Mouse (Mus musculus): ENCODE results near the gene Sf3b2.

Sf3b2 gene

DNA sequence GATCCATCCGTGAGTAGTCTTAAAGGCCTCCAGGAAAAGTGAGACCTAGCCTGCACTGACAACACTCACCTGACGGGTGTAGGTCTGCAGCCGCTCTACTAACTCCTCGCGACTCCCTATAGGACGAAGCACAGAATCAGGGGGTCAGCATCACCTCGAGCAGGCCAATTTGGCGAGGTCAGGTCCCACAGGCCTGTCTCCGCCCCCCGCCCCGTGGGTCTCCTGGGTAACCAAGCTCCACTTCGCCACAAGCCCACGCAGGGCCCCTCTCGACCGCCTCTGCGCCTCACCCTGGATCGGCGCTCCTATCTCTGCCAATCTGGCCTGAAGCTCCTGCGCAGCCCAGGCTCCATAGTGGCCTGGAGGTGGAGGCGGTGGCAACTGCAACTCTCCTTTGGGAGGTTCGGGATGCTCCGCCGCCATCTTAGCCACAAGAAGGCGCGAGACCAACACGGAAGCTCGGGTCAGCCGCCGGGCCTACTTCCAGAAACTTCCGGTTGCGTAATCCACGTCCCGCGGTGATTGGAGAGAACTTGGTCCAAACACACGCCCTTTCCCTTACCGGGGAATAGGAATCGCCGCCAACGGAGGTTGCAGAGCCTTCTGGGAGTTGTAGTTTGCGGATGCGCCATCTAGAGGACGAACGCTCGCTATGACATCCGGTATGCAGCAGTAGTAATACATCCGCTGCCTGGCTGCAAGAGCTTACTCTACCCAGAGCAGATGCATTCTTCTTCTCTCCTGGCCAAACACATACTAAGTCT is at the start of gene Sf3b2:
TSS of gene Sf3b2 (minus strand) at position 484 of the 764 bp plus-strand sequence.
- DNase-seq, result peak; percentile 99 to 100

DNA sequence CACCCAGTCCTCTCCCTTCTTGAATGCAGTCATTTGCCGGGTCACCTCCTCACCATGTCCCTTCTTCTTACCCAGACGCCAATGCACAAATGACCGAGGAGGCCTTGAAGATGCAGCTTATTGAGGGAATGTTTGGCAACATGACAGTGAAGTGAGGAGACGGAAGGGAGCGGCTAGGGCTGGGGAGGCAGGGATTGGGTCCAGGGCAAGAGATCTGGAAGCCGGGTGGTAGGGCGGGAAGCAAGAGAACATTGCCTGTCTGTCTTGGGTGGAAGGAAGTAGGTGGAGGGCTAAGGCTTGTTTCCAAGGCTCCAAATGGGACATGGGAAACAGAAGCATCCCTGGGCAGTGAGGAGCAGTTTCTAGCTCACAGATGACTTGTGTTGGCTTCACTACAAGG is 46.1 kb upstream of the Sf3b2 start:
- no peak for DNase-seq

DNA sequence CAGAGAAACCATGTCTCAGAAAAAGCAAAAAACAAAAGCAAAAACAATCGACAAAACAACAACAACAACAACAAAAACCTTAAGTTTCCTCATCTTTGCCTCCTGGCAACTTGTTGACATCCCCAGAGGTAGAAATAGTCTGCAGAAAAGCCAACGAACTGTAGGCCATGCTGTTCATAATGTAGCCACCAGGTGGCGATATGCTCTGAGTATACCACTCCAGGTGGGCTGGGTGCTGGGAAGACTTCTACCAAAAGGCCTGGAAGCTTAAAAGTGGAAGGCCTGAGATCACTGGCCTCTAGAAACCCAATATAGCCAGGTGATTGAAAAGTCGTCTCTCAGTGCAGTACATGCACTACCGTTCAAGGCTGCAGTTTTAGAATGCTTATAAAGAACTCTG is 42.7 kb upstream of the Sf3b2 start:
- peak; percentile 81 to 88 for DNase-seq

DNA sequence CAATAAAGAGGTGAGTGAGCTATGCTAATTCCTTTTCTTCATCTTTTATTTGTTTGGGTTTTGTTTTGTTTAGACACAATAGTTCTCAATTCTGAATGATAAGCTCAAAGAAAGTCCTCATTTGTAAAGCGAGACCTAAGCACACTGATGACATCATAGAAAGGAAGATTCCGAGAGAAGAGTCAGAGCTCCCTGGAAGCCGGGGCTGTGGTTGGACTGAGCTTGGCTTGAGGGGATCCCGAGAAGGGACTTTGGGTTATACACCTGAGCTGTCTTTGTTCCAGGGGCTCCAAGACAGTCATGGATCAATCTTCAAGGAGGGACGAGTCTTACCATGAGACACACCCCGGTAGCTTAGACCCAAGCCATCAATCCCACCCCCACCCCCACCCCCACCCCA is 40.2 kb upstream of the Sf3b2 start, which contains the start of gene Catsper1:
TSS of gene Catsper1 (plus strand) at position 301 of the 400 bp plus-strand sequence.
- no peak for DNase-seq

DNA sequence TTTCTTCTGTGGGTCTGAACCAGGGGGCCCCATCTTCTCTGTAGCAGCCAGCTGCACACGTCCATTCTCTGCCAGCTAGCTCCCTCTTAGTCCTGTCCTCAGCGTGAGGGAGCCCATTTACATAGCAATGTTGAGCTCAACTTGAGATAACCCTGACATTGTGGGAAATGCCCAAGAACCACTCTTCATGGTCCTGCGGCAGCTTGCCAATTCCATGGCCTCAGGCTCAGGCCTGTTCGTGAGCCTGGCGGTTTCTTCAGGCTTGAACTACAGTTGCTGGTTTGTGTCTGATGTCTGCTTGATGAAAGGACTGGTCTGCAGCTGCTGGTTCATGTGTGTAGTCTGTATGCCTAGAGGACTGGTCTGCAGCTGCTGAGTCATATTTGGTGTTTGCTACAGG is 39.5 kb upstream of the Sf3b2 start:
- DNase-seq, result no peak

DNA sequence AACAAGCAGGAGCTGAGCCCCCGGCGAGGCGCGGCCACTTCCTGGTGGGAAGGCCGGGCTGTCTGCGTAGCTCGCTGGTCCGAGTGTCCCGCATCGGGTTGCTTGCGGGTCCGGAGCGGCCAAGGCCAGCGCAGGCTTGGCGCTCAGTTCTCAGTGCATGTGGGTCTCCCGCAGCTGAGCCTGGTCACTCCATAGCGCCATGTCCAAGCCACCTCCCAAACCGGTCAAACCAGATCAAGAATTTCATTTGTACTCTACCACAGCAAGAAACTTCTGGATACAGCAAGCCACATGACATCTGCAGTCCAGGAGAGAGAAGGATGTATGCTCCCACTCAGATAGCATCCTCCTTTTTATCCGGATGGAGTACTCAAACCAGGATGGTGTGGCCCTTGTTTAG is 32.7 kb upstream of the Sf3b2 start:
- DNase-seq, result no peak

DNA sequence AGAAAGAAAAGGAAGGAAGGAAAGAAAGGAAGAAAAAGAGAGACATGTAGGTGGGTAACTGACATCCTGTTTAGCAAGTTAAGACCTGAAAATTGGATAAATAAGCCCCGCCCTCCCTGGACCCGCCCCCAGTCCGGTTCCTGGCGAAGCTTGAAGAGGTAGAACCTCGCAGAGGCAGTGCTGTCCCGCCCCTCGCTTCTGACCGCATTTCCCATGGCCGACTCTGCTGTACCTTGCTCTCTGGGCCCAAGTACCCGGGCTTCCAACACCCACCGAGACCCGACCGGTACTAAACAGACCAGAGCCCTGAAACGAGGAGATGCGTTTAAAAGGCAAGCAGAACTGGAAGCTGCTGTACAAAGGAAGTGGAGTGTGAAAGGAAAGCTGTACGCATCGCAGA is 28.5 kb upstream of the Sf3b2 start:
- DNase-seq, result peak in 1 of 2 experiments; percentile 18

DNA sequence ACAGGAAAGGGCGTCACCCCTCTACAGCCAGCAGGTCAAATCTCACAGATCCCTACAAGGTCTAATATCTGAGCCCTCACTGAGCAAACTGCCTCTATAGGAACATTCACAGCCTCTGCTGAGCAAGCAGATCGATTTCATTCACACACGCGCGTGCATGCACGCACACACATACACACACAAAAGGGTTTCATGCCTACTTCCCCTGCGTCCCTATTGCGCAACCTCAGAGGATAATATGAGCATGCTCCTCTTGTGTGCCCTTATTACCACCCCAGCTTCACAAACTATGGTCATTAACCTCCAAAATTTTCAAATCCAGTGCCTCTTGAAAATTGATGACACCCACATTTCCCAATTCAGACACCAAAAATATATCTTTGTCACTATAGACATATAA is 17.9 kb upstream of the Sf3b2 start:
- DNase-seq, result no peak

DNA sequence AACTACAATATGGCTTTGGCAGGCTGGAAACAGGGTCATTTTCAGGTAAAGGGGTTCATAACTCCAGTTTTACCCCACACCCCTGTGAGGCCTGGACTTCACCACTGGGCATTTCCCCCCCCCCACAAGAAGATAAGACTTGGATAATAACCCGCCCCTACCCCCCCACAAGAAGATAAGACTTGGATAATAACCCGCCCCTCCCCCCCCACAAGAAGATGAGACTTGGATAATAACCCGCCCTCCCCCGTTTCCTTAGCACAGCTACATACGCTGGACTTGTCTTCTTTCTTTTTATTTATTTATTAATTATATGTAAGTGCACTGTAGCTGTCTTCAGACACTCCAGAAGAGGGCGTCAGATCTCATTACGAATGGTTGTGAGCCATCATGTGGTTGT is 13.8 kb upstream of the Sf3b2 start:
- DNase-seq, result peak in 1 of 2 experiments; percentile 47

DNA sequence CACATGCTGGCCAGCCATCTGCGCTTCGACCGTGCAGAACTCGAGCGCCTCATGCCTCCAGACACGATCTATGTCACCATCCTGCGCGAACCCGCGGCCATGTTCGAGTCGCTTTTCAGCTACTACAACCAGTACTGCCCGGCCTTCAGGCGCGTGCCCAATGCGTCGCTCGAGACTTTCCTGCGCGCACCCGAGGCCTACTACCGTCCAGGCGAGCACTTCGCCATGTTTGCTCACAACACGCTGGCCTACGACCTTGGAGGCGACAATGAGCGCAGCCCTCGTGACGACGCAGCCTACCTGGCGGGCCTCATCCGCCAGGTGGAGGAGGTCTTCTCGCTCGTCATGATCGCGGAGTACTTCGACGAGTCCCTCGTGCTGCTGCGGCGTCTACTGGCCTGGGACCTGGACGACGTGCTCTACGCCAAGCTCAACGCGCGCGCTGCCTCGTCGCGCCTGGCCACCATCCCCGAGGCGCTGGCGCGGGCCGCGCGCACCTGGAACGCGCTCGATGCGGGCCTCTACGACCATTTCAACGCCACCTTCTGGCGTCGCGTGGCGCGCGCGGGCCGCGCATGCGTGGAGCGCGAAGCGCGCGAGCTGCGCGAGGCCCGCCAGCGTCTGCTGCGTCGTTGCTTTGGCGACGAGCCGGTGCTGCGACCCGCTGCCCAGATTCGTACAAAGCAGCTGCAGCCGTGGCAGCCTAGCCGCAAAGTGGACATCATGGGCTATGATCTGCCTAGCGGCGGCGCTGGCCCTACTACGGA is 11.9 kb upstream of the Sf3b2 start:
- peak; percentile 38 to 68 for DNase-seq

DNA sequence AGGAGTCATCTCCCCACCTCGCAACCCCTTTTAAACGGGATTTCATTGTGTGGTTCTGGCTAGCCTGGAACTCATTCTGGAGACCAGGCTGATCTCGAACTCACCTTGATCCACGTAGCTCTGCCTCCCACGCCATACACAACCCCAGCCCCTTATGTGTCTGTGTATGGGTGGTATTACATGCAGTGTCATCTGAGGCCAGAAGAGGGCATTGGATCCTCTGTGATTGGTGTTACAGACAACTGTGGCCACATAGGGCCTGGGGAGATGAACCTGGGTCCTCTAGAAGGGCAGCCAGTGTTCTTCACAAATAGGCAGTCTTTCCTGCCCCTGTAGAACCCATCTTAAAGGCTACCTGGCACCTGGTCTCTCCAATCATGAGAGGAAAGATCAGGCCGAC is 11.0 kb upstream of the Sf3b2 start:
- peak in 1 of 2 experiments; percentile 30 for DNase-seq

DNA sequence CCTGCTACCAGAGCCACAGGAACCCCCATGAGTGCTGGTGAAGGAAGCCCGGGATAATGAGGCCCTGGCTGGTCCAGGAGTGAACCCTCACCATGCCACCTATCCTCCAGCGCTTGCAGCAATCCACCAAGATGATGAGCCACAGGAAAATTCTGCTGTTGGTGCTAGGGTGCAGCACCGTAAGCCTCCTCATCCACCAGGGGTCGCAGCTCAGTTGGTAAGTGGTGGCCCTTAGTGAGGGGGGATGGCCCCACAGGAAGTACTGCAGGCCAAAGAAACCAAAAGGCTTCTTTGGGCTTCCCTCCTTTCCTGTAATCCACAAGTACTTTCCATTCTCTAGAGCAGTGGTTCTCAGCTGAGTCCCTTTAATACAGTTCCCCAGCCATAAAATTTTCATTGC is 7.2 kb upstream of the Sf3b2 start:
- peak; percentile 35 to 65 for DNase-seq

DNA sequence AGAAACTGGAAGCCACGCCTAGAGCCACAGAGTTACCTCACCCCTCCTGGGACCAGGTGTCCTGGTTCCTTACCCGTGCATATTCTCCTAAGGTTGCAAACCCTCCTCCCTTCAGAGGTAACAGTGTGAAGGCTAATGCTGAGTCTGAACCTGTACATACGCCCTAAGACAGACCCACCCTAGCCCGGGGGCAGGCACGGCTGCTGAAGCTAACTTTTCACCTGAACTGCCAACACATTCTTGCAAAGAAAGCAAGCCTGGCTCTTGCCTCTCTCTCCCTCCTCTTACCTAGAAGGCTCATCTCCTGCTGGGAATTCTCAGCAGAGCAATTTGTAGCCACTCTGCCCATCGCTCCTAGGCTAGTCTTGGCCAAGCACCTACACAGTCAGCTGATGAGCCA is 5.3 kb upstream of the Sf3b2 start:
- DNase-seq, result no peak

DNA sequence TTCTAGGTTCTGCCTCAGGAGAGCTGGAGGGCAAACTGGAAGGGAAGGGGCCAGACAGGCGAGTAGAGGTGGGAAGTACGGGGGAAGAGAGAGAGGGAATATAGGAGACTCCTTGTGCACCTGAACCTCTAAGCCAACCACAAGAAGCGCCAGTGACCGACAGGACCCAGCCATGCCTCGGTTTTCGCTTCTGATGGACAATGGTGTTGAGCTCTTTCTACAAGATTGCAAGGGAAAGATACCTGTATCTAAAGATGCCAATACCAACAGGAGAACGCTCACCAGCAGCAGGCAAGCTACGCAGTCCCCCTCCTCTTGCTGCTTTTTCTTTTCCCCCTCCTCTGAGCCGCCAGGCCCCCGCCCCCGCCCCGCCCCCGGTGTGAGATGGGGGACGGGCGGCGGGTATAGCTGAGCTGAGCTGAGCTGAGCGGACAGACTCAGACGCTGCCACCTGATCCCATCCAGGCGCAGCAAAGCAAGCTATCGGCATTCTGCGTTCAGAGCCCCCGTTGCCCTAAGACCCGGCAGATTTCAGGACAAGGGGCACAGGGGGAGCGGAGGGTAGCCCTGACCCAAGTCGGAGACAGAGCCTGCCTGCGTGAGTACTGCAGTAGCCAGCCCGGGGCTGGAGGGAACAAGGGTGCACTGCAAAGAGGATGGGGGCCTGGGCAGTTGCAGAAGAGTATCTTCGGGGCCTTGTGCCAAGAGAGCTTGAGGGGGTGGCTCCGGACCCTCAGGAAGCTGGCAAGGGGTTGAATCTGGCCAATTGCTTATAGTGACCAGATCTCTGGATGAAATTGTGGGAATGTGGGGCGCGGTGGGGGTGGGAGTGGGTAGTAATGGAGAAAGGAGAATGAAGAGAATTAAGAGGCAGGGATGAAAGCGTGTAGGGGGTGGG is 2.9 kb upstream of the Sf3b2 start, which contains the start of gene Gal3st3:
TSS of gene Gal3st3 (plus strand) at position 429 of the 898 bp plus-strand sequence.
- peak; percentile 64 to 67 for DNase-seq

DNA sequence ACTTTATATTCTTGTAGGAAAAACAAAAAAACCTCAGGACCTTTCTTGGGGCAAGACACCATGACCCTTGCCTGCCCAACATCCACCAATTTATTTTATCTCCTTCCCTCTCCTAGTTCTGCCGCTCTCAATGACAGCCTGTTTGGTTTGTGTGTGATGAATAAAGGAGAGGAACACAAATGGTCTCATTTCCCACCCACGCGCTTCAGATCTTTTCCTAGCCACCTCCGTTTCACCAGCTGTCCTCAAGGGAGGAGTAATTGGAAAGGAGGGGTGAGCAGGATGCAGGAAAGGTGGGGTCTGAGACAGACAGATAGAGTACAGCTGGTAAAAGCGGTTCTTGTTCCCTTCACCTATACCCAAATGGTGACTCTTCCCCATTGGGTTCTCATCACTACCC is 1.4 kb upstream of the Sf3b2 start:
- no peak for DNase-seq

DNA sequence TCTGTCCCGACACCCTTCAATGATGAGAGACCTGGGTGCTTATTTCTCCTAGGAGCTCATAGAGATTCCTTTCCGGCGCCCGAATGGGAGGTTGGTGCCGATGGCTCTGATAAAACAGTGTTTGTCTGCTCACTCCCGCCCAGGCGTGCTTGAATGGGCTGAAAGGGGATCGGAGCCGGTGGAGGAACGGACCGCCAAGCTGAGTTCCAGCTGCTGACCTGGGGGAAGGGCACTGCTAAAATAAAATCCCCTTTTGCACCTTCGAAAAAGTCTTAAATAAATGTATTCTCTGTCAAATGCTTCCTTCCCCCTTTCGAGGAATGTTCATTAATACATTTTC is 451 bp upstream of the Sf3b2 start:
- no peak for DNase-seq

DNA sequence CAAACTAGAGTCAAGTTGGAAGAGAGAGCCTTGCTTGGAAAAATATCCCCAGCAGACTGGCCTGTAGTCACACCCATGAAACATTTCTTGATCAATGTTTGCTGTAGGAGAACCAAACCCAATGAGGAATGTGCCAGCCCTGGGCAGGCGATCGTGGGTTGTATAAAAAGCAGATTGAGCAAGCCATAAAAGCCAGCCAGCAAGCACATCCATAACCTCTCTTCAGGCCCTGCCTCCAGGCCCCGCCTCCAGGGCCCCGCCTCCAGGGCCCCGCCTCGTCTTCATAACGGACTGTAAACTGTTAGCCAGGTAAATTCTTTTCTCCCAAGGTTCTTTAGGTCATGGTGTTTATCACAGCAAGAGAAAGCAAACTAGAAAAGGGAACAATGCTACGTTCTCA is 16.9 kb downstream of the Sf3b2 start:
- no peak for DNase-seq

DNA sequence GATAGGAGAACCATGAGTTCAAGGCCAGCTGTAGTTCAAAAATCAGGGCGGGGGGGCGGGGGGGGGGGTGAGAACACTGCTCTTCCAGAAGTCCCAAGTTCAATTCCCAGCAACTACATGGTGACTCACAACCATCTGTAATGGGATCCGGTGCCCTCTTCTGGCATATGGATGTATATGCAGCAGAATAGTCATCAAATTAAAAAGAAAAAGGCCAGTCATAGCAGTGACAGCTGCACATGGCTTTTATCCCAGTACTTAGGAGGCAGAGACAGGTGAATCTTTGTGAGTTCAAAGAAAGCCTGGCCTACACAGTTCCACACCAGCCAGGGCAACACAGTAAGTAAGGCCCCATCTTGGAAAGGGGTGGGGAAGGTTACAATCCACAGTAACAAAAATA is 18.1 kb downstream of the Sf3b2 start:
- no peak for DNase-seq

DNA sequence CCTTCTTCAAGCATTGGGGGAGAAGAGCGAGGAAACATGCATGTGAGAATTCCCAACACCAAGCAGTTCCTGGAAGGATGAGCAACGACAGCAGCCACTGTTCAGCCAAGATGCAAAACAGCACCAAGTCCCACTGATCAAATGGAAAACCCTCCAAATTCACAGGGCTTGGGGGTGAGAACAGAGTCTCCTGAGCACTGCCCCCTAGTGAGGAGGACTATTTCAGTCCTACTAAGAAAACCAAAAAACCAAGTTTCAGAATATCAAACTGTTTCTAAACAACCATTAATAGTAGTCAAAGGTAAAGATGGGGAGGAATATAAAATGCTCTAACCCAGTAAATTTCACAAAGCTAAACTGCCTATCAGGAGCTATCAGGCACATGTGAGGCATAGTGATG is 18.7 kb downstream of the Sf3b2 start:
- no peak for DNase-seq

DNA sequence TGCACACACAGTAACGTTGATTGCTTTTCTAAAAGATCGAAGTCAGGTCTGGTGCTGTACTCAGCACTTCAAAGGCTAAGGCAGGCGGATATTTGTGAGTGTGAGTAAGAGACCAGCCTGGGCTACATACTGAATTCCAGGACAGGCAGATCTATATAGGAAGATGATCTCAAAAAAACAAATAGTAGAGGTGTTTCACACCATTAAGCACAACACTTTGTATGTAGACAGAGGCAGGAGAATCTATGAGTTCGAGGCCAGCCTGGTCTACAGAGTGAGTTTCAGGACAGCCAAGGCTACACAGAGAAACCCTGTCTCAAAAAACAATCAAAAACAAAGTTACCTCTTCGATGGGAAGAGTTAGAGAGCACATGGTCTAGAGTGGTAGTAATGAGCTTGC is 19.5 kb downstream of the Sf3b2 start:
- DNase-seq, result no peak

DNA sequence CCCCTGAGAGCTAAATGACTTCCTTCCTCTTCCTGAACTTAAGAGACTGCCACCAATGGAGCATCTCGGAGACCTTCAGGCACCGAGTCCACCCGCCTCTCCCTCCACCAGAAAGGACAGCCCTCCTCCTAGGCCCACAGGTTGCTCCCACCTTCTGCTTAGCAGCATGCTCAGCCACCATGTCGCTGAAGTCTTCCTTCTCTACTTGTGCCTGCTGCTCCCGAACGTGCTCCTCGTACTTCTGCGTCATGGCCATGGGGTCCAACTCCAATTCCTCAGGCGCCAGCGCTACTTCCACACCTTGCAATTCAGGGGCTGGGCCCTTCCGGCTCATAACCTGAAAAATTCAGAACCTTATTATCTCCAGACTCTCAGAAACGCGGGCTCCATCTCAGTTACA is 20.6 kb downstream of the Sf3b2 start:
- DNase-seq, result no peak

DNA sequence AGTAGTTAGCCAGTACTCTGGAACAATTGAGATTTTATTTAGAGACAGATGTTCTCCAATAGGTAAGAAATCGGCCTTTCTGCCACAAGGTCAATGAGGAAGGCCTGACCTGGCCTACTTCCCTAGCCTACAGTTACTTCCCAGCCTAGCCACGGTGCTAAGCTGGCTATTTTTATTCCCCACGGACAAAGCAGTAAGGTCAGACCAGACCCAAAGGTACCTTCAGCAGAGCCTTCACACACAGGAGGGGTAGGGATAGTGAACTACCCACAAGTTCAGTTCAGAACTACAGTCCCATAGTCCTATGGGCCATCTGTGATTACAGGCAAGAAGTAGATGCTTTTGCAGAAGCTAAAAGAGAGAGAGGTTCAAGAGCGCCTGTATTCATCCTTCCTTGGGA is 21.3 kb downstream of the Sf3b2 start:
- DNase-seq, result no peak
